Mouse (Mus musculus): ENCODE measurements around the gene Zmat3.

Zmat3 gene

DNA sequence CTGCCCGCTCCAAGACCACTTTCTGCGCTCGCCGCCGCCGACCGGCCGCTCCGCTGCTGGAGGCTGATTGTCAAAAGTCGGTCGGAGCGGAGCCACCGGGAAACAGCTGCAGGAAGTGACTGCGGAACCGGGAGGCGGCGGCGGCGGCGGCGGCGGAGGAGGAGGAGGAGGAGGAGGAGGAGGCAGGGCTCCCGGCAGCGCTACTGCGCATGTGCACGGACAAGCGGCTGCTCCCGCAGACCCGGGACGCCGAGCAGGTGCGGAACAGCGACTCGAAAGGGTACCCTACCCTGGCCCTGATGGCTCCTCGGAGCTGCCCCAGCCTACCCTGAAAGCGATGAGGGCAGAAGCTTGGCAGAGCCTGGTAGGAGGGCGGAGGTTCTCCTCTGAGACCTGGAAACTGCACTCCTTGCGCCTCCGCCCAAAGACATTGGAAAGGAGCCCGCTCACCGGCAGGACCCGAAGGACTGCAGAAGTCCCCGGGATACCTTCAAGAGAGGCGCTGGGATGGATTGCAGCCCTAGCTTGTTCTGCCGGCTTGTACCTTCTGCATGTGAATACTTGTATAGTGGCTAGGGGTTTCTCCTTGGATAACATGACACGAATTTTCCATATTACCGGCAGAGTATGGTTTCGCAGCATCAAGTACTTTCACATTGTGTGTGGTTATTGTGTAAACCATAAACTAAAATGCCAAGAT is at the start of gene Zmat3:
Gene Zmat3, minus strand, starts transcription at position 469 of the 700 bp plus-strand sequence.
- no peak for DNase-seq (ENCODE audit: low read depth, low spot score)

DNA sequence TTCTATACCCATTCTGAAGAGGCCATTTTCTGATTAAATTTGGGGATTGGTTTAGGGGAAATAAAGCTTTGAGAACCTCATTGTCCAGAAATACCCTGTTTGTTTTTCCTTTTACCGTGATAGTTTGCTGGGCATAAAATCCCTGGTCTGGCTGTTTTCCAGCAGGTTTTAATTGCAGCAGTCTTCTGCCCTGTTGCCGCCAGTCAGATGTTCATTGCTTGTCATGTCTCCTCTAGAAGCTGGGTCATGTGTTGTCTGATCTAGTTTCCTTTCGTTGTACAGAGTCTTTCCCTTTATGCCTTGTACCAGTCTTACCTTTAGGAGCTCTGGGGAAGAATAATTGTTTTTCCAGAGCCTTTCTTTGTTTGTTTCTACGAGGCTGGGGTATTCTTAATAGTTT is 48.6 kb upstream of the Zmat3 start:
- no peak for DNase-seq (ENCODE audit: low read depth, low spot score)

DNA sequence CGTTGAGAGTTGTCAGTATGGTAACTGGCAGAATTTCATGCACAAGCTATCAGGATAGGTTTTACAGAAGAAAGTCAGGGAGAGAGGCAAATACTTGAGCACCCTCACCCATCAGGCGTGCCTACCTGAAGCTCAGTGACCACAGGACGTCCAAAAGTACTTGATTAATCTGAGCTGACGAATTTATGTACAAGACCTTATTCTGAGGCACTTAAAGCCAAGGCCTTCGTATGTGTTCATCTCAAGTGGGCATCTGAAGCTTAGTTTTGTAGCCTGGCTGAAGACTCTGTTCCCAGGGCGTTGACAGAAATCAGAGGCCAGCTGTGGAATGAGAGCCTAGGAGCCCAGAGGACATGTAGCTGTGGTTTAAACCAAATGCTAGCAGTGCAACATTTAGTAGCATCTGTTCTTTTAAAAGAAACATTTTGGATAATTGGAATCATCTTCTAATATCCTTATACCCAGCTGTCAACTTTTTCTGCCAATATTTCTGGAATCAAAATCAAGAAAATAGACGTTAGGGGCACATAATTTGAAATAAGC is 46.8 kb upstream of the Zmat3 start:
- DNase-seq (ENCODE audit: low read depth, low spot score) = no peak

DNA sequence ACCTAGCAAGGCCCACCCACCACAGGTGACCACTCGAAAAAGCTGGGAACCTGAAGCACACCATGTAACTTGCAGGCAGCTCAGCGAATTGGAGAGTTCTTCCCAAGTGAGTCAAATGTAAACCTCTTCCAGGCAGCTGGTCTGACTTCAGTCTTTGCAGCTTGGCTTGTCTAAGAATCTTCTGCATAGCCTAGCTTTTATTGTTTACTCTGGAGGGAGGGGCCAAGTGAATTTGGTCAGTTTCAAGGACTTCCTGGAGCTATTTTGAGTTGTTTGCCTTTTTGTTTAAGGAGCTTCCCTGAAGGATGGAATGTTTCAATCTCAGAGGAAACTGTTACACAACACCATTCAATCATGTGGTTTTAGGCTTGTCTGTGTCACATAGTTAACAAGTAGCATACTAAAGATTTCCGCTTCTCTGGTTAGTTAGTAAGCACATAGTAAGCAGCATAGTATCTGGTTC is 43.0 kb upstream of the Zmat3 start:
- no peak for DNase-seq (ENCODE audit: low read depth, low spot score)

DNA sequence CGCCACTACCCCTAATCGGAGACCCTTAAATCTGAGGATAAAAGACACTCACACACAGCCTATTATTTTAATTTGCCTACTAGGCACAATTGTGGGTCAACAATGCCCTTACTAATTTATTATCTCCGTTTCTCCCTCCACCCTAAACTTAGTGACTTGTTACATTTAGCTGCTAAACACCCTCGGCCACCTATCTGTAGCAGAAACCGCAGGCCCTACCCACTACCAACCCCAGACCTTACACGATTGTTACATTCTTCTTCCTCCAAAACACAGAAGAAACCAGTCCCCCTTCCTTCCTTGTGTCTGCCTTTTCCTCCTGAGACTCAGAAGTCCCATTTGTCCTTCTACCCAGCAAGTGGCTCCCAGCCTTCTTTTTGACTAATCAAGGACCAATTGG is 41.0 kb upstream of the Zmat3 start:
- no peak for DNase-seq (ENCODE audit: low read depth, low spot score)

DNA sequence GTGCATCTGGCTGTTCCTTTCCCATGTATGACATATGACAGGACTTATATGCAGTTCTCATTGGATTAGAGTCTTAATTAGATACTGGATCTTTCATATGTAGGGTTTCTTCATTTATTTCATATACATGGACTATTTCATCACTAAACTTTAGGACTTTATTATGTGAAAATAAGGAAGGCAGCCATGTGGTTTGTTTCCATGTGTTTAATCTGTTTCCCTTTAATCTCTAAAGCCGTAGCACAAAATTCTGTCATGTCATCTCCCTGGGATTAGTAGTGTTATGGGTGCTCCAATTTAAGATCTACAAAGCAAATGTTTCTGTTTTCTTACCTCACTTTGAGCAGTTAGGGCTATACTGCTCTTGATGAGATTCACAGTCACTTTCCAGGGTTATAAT is 39.9 kb upstream of the Zmat3 start:
- no peak for DNase-seq (ENCODE audit: low read depth, low spot score)

DNA sequence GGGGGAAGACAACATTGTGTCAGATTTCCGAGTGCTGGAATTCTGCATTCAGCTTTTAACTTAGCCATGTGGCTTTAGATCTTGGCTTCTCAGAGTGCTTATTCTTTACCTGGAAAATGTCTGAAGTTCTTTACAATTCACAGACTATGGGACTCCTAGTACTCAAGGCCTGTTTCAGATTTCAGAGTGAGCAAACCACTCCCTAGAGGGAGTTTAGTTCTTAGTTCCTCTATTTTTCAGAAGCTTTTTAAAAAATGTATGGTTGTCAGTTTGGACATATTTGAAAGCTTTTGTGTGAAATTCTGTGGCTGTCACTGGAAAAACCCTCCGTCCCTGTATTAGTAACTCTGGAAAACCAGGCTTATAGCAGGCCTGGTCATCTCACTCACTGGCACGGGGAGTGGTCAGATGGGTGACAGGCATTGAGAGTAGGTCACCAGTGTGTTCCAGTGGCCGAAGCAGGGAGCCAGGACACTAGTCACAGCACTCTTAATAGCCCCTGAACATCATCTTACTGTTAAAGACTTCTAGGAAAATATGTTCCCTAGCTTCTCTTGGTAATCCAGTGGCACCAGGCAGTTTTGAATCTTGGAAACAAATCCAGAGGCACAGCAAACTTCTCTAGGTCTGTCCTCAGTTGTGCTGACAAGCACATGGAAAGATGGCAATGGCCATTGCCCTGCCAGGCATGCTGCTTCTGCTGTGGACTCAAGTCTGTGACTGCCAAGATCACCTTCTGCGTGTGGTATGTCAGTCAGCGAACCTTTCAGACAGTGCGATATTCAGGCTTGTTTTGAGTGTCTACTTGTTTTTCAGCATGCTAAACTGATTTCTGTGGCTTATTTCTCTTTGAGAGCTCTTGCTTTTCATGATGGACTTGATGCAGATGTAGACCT is 37.4 kb upstream of the Zmat3 start:
- no peak for DNase-seq (ENCODE audit: low read depth, low spot score)

DNA sequence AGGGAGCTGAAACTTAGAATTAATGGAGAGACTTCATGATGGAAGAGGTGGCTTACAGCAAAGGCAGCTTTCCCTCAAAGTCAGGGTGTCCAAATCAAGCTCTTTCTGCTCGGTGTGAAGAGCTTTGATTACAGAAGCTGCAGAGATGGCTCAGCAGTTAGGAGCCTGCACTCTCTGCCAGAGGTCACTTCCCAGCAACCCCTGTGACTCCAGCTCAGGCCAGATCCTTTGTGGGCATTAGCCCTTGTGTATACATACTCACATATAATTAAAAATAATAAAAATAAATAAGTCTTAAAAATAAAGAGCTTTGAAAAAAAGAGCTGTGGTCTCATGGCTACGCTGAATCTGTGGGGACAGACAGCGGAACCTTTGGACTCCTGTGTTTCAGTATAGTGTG is 35.8 kb upstream of the Zmat3 start:
- no peak for DNase-seq (ENCODE audit: low read depth, low spot score)

DNA sequence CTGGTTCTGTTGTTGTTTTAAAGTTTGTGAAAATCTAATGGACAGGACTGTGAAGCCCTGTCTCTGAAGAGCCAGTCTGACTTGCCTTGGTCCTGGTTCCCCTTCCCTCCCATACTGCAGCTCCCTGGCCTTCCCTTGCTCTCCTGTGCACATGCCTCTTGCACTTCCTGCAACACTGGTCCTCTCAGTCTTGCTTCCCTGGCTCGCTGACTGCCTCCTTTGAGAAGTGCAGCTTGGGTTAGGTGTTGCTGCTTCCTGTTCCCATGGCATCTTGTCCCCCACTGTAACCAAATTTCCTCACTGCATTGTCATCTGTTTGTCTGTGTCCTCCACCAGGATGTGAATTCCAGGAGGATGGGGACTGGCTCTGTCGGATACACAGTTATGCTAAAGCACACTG is 34.1 kb upstream of the Zmat3 start:
- DNase-seq (ENCODE audit: low read depth, low spot score) = no peak

DNA sequence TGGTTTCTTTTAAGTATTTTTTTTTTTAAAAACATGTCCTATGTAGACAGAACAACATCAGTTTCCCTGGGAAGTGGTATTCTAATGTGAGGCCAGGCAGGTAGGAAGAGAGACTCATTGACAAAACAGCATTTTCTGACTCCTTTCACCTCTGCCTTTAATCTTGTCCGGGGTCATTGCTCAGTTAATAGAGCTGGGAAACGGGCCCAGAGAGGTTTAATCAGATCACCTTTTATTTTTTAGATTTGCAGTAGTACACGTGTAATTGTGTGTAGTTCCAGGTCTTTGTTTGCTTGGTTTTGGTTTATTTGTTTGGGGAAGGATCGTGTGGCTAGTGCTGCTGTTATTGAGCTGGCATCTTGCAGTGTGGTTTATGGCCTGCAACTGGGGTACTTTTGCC is 33.6 kb upstream of the Zmat3 start:
- DNase-seq (ENCODE audit: low read depth, low spot score) = no peak

DNA sequence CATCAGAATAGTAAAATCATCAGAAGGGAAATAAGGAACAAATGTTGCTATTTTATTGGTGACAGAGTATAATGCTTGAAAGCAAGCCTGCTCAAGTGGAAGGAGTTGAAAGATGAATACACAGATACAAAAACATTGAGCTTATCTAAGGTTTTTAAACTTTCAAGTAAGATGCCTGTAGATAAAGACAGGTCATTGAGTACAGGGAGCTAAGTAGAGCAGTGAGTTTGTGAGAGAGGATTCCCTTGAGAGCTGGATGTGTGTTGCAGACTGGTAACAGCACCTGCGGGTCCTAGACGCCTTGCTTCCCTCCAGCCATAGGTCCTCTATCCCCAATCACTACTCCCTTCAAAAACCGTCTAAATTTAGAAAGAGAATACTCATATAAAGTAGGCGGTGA is 32.8 kb upstream of the Zmat3 start:
- DNase-seq (ENCODE audit: low read depth, low spot score) = no peak

DNA sequence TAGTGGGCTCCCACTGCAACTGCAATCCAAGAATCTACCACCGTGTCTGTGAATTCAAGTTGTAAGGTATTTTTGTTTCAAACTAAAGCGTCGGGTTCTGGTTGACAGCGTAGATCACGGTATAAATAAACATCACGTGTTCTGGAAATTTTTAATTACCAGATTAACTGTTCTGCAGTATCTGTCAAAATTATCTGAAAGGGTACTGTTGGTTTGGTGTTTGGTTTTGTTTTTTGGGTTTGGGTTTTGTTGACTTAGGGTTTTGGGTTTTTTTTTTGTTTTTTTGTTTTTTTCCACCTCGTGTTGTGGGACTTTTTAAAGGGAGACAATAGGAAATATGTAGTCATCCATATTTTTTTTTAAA is 32.3 kb upstream of the Zmat3 start:
- DNase-seq (ENCODE audit: low read depth, low spot score) = no peak

DNA sequence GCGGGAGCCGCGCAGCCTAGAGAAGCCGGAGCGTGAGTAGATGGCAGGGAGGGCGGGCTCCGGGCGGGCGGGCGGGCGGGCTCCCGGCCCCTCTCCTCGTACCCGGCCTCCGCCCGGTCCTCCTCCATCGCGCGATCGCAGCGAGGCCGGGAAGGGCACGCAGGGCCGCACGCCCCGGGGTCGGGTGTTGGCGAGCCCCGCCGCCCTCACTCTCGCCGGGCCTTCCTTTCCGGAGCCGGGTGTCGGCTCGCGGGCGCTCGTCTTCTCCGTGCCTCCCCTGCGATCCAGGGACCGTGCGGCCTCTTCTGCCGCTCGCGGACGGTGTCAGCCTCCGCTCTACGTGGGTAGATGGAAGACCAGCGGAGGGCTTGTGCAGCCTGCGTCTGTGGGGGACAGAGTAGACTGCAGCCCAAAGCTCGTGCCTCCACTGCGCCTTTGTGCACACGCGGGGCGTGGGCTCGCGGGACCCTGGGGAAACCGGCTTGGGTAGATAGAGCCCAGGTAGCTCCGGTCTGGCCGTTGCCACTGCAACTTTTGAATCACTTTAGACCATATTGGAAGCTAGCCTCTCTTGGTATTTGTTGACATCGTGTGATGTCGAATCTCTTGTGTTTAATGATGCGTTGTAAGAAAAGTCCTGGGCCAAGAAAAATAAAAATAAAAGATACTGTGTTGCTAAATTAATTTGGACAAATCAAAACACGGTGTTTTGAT is 31.8 kb upstream of the Zmat3 start, which contains the start of gene Pik3ca:
Gene Pik3ca, plus strand, starts transcription at position 211 of the 714 bp plus-strand sequence.
- peak; percentile 14 for DNase-seq (ENCODE audit: low read depth, low spot score)

DNA sequence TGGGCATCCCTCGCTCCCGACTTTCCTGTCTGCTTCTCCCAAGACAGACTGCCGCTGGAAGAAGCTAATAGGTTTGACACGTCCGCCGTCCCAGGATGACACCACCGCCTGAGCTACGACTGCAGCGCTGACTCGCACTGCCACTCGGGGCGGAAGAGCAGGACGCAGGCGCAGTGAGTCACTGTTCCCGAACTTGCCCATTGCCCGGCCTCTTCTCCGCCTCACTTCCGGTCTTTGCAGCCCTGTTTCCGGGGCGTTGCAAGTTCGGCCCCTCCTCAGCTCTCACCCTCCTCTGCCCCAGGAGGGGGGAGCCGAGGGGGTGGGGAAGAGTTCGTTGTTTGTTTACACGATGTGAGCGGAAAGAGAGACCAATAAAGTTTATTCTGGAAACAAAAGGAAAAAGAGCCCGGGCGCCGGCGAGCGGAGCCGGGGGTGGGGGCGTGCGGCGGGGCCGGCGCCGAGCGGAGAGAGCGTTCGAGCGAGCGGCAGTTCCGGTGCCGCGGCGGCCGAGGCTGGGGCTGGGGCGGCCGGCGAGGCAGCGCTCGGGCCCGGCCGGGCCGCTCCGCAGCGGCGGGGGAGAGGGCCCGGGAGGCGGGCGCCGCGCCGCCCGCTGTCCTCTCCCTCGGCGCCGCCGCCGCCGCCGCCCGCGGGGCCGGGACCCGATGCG is 31.1 kb upstream of the Zmat3 start:
- peak; percentile 98 for DNase-seq (ENCODE audit: low read depth, low spot score)

DNA sequence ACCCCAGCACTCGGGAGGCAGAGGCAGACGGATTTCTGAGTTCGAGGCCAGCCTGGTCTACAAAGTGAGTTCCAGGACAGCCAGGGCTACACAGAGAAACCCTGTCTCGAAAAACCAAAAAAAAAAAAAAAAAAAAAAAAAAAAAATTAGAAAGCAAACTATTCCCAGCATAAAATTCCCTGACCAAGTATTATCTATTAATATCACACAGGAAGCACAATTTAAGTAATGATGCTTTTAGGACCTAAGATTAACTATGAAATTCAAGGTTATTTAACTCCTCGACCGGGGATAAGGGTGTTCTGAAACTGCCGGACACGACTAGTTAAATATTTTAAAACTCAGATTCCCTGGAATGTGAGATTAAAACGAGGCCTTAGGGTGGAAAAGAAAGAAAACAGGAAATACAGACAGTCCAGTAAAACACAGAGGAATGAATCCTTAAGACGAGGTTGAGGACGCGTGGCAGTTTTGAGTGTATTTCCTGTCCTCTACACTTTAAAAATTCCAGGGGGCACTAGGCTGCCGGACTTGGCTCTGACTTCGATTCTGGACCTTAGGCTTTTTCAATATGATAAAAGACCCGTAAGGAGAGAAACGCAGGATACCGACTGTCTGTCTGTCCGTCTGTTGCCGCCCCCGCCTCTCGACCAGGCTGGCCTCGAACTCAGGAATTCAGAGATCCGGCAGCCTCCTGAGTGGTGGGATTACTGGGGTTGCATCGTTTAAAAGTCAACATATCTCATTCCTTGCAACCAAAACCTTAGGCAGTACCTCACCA is 30.1 kb upstream of the Zmat3 start:
- no peak for DNase-seq (ENCODE audit: low read depth, low spot score)

DNA sequence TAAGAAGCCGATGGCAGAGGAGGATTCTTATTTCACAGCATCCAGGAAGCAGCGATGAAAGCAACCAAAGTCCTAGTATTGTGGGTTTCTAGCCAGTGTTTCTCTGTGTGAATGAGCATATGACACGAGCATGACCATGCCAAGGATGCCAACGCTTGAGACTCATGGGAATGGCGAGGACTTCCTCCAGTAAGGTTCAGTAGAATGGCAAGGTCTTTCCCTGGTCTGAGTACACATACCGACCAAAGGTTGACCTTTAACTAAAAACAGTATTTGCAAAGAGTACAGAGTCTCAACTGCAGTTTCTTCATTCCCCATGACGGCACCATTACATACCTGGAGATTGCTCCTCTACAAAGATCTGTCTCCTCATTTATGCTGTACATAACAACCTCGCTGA is 28.2 kb upstream of the Zmat3 start:
- no peak for DNase-seq (ENCODE audit: low read depth, low spot score)

DNA sequence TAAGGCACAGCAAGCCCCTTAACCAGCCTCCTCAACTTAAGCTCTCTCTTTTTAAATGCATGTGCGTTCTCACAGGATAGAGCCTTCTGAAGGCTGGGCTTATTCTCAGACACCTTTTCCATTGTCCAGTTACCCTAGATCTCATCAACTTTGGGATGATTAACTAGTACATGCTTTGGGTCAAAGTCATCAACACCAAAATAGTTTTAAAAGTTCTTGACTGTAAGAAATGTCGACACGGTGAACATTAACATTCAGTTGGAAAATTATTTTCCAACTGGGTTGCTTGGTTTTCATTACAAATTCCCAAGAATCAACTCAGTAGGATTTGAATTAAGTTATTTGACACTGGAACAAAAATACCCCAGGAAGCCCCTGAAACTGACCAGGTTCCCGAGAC is 27.0 kb upstream of the Zmat3 start:
- no peak for DNase-seq (ENCODE audit: low read depth, low spot score)

DNA sequence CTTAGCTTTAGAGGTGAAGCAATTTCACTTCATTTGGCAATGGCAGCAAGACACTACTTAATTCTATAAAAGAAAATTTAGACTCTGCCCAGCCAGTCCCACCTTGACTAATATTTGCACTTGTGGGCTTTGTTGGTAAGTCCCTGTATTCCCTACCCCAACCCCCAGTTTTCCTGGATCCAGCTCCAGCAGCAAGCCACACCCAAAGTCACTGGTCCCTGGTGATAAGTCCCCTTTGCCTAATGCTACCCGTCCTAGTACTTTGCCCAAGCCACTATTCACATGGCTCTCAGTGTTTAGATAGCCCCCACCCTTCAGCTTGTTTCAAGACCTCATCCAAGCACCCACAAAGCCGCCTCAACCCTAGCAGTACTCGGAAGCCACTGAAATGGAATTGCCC is 15.7 kb upstream of the Zmat3 start:
- no peak for DNase-seq (ENCODE audit: low read depth, low spot score)

DNA sequence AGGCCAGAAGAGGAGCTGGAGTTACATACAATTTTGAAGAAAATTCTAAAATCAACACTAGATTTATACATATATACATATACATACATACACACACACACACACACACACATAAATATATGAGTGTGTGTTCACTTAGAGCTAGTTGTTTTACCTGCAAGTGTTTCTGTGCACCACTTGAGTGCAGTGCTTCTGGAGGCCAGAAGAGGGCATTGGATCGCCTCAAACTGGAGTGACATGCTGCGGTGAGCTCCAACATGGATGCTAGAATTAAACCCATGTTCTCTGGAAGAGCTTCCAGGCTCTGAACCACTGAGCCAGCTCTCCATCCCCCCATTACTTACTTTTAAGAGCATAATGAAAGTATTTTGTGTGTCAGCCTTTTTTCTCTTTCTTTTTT is 14.1 kb upstream of the Zmat3 start:
- DNase-seq (ENCODE audit: low read depth, low spot score) = no peak

DNA sequence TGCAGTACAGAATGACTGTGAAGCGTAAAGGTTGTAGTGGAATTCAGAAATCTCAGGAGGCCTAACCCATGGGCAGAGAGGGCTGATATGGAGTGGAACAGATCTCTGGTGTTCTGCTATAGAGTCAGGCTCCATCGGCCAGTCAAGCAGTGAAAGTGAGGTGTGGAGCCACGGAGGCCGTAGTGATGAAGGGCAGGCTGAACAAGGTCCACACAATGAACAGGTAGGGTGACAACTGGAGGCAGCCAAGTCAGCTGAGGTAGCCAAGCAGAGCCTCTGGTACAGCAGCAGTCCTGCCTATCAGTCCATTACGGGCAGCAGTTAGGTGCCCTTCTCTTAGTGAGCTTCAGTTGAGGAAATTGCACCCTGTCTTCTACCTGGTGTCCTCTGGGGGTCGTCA is 7.4 kb upstream of the Zmat3 start:
- no peak for DNase-seq (ENCODE audit: low read depth, low spot score)

DNA sequence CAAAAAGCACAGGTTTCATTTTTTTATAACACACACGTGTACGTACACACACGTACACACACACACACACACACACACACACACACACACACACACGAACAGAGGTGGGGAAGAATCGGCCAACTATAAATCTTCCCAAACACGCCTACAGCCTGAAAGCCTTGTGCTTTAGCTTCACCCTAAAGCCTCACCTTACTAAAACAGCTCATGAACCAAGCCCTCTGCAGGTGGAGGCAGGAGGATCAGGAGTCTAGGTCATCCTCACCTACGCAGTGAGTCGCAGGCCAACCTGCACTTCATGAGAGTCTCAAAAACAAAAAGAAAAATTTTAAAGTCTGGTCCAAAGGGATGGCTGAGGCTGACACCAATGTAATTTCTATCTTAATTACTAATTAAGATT is 6.7 kb upstream of the Zmat3 start:
- no peak for DNase-seq (ENCODE audit: low read depth, low spot score)

Measured in brain, embryonic 18.5 days (tissue).